In genomic region chr5:76304452-76305341, GRCm38 (mm10) we compare ENCODE assay signal across 8 mouse cellular contexts. TPM values are rescaled to one million over a fixed set of nuclear protein-coding genes. Genes with fewer than 3 reads are reported as not detected.
A peak's percentile ranks its signal among the peaks of the same experiment; 100 is the strongest.
DNase-seq lines count a peak whose midpoint lies in the region; ATAC-seq lines count a peak whose summit lies in the region.

Gene Clock, minus strand, starts transcription at chr5:76304792.

- peaks cover 29% of the 10 kb centered on the region for H3K4me1 ChIP-seq in hindbrain, embryonic 14.5 days (replicated peaks; ENCODE audit: control insufficient read depth, insufficient read depth, low read length)

- peak; percentile 82 for DNase-seq in R1 (ENCODE audit: low read depth, low spot score)
- DNase-seq in cerebellum, postnatal 10 days = peak; percentile 94 to 96
- peak; percentile 92 to 93 for DNase-seq in frontal cortex, postnatal 36 days (ENCODE audit: low spot score in 2 of 2)
- peak; percentile 87 for DNase-seq in hindbrain, embryonic 14.5 days (ENCODE audit: low spot score)
- DNase-seq in left cerebral cortex, adult 11 months (ENCODE audit: low spot score) = peak; percentile 86
- DNase-seq in lung, postnatal 36 days = peak; percentile 90
- DNase-seq in retina, embryonic 14.5 days (ENCODE audit: low spot score) = peak; percentile 91
- DNase-seq in thymus, postnatal 36 days = peak; percentile 83 to 84

- H3K9ac ChIP-seq in hindbrain, embryonic 14.5 days = peak within 1 kb of the TSS; percentile 94

- no peaks in the 10 kb centered on the region for H3K27me3 ChIP-seq in hindbrain, embryonic 14.5 days (ENCODE audit: control insufficient read depth, insufficient read depth, low read length)

- peak within 1 kb of the TSS; percentile 70 for H3K4me2 ChIP-seq in hindbrain, embryonic 14.5 days (replicated peaks)

- H3K4me3 ChIP-seq in hindbrain, embryonic 14.5 days (replicated peaks; ENCODE audit: low read length) = peak within 1 kb of the TSS; percentile 99

- H3K27ac ChIP-seq in hindbrain, embryonic 14.5 days = peak within 1 kb of the TSS; percentile 95

- no peaks in the 10 kb centered on the region for H3K36me3 ChIP-seq in hindbrain, embryonic 14.5 days (replicated peaks; ENCODE audit: control insufficient read depth, insufficient read depth)

- under 1% methylated on average over 77 of the region's 104 CpGs for WGBS in hindbrain, embryonic 14.5 days

- peak; percentile 92 for ATAC-seq in hindbrain, embryonic 14.5 days (ENCODE audit: low FRiP score)

- no peaks in the 10 kb centered on the region for H3K9me3 ChIP-seq in hindbrain, embryonic 14.5 days (ENCODE audit: control insufficient read depth, low read length)

RNA-seq across cellular contexts. Expression of gene Clock, which starts in this region (rescaled TPM):
- polyA plus RNA-seq in hindbrain, embryonic 14.5 days (2014; fragmentation: Nextera tagmentation; extraction: Ambion mirVana) = 16.5 and 19.2 TPM in 2 replicates

Comparison
In these comparisons a context has a peak if more than half of its experiments do, and no peak if none do; other contexts are left out.
1. Peak in every context shown above with its lines: DNase-seq, ATAC-seq, H3K4me3 ChIP-seq and H3K27ac ChIP-seq.